Mouse (Mus musculus) heart, embryonic 15.5 days (tissue): Measurements from ENCODE around the gene Celf5. TPM values are rescaled to one million over a fixed set of nuclear protein-coding genes. Genes with fewer than 3 reads are reported as not detected.
"Not testable (repeated sequence)": the region's sequence is repeated elsewhere in the genome, so short reads cannot be mapped to it uniquely, and the experiment has no call there.

Experiments
- ATAC-seq: fragments of 200-750 bp; cut with Nextera tagmentation; replicated peaks from 2 replicates; pipeline ENCODE4 v1.8.0; 2017; ENCODE audit warnings: low read depth, moderate TSS enrichment; ENCODE audit not compliant: insufficient number of reproducible peaks, insufficient read depth, low FRiP score
- H3K27ac ChIP-seq: fragments of 300-500 bp; sonication (generic); 2 replicates; pipeline ENCODE4 v1.5.1; 2015; ENCODE audit warnings: mild to moderate bottlenecking, inconsistent platforms
- H3K27me3 ChIP-seq: fragments of 300-500 bp; sonication (generic); 2 replicates; pipeline ENCODE4 v1.6.1; 2015; ENCODE audit warnings: inconsistent platforms
- H3K36me3 ChIP-seq: fragments of 300-500 bp; sonication (generic); 2 replicates; pipeline ENCODE4 v1.6.1; 2015; ENCODE audit warnings: mild to moderate bottlenecking, inconsistent platforms
- H3K4me1 ChIP-seq: fragments of 300-500 bp; sonication (generic); replicated peaks from 2 replicates; pipeline ENCODE4 v1.6.1; 2015; ENCODE audit warnings: inconsistent platforms
- H3K4me2 ChIP-seq: fragments of 300-500 bp; sonication (generic); 2 replicates; pipeline ENCODE4 v1.6.1; 2015; ENCODE audit warnings: inconsistent platforms, mild to moderate bottlenecking, moderate library complexity
- H3K4me3 ChIP-seq: fragments of 300-500 bp; sonication (generic); 2 replicates; pipeline ENCODE4 v1.5.1; 2015; ENCODE audit warnings: mild to moderate bottlenecking, inconsistent platforms
- H3K9ac ChIP-seq: fragments of 300-500 bp; sonication (generic); 2 replicates; pipeline ENCODE4 v1.6.1; 2015; ENCODE audit warnings: mild to moderate bottlenecking, inconsistent platforms
- H3K9me3 ChIP-seq: fragments of 300-500 bp; sonication (generic); replicated peaks from 2 replicates; pipeline ENCODE4 v1.6.1; 2016; ENCODE audit warnings: inconsistent platforms
- WGBS: fragments of 180-500 bp; shearing (Covaris S2); methylation state at CpG from one replicate; pipeline ENCODE4 v1.1.7; 2015; ENCODE audit warnings: mixed read lengths; 5-methylcytosine and 5-hydroxymethylcytosine counted together
- polyA plus RNA-seq: library from polyadenylated mRNA; unstranded; fragments of >200 nt; fragmentation: Nextera tagmentation; extraction: Ambion mirVana; gene quantifications from 2 replicates; pipeline ENCODE4 v1.2.1, GENCODE M21; 2015

Gene Celf5
- polyA plus RNA-seq, 1 experiment from 2014 or later, result 0.08 TPM

GRCm38 (mm10) chr10:81450140-81450539 lies 32.4 kb downstream of the Celf5 start:
- Histone ChIP-seq H3K4me2 (no peak overlapping the region), H3K9me3 (no peaks in the 10 kb centered on the region), H3K27ac (no peak overlapping the region), H3K4me3 (no peak overlapping the region), H3K27me3 (peaks cover 56% of the 10 kb centered on the region), H3K9ac (no peak overlapping the region), H3K36me3 (no peaks in the 10 kb centered on the region), H3K4me1 (peaks cover 11% of the 10 kb centered on the region)
- WGBS, result 2% methylated on average over 7 of the region's 7 CpGs
- peak; percentile 41; the same call in 1 of the 2 replicates for ATAC-seq

- H3K36me3 ChIP-seq, H3K9me3 ChIP-seq, H3K4me1 ChIP-seq, ATAC-seq, H3K27ac ChIP-seq, H3K4me3 ChIP-seq, H3K9ac ChIP-seq, H3K4me2 ChIP-seq: not testable (repeated sequence)
- peaks cover 26% of the 10 kb centered on the region for H3K27me3 ChIP-seq
- WGBS, result 17% methylated on average over 2 of the region's 2 CpGs
These were observed 37.0 kb downstream of the Celf5 start for GRCm38 (mm10) chr10:81445516-81445915.

GRCm38 (mm10) chr10:81441019-81441418 lies 41.5 kb downstream of the Celf5 start:
- peaks cover 16% of the 10 kb centered on the region; the same call in 1 of the 2 replicates for H3K27me3 ChIP-seq
- no peaks in the 10 kb centered on the region for H3K4me1 ChIP-seq
- no peak for ATAC-seq
- H3K9me3 ChIP-seq, result no peaks in the 10 kb centered on the region
- H3K4me3 ChIP-seq, result no peak overlapping the region
- H3K9ac ChIP-seq, result no peak overlapping the region
- H3K4me2 ChIP-seq, result no peak overlapping the region
- no peaks in the 10 kb centered on the region for H3K36me3 ChIP-seq
- no peak overlapping the region for H3K27ac ChIP-seq

GRCm38 (mm10) chr10:81435436-81435835 lies 47.1 kb downstream of the Celf5 start:
- H3K4me3 ChIP-seq, result no peak overlapping the region
- no peaks in the 10 kb centered on the region for H3K36me3 ChIP-seq
- no peaks in the 10 kb centered on the region for H3K27me3 ChIP-seq
- no peak overlapping the region for H3K9ac ChIP-seq
- 0 out of 2 replicates have a peak overlapping the region, but pooled peaks have one; percentile 7 for H3K4me2 ChIP-seq
- peaks cover 43% of the 10 kb centered on the region for H3K4me1 ChIP-seq
- 53% methylated on average over 3 of the region's 3 CpGs for WGBS
- no peaks in the 10 kb centered on the region for H3K9me3 ChIP-seq
- peak overlapping the region; percentile 41 for H3K27ac ChIP-seq
- ATAC-seq, result no peak

GRCm38 (mm10) chr10:81434361-81435263 lies 47.9 kb downstream of the Celf5 start:
- peaks cover 45% of the 10 kb centered on the region for H3K4me1 ChIP-seq
- ATAC-seq, result no peak
- H3K36me3 ChIP-seq, result no peaks in the 10 kb centered on the region
- 0 out of 2 replicates have a peak overlapping the region, but pooled peaks have one; percentile 7 for H3K4me2 ChIP-seq
- no peaks in the 10 kb centered on the region for H3K9me3 ChIP-seq
- H3K4me3 ChIP-seq, result no peak overlapping the region
- H3K27ac ChIP-seq, result peak overlapping the region; percentile 41
- no peaks in the 10 kb centered on the region for H3K27me3 ChIP-seq
- H3K9ac ChIP-seq, result no peak overlapping the region
- WGBS, result 50% methylated on average over 15 of the region's 15 CpGs

- peaks cover 52% of the 10 kb centered on the region for H3K4me1 ChIP-seq
- no peak overlapping the region for H3K4me2 ChIP-seq
- H3K4me3 ChIP-seq, result no peak overlapping the region
- H3K36me3 ChIP-seq, result no peaks in the 10 kb centered on the region
- no peaks in the 10 kb centered on the region for H3K9me3 ChIP-seq
- WGBS, result 72% methylated on average over 26 of the region's 26 CpGs
- no peak overlapping the region; the same call in 1 of the 2 replicates for H3K27ac ChIP-seq
- ATAC-seq, result no peak
- no peaks in the 10 kb centered on the region for H3K27me3 ChIP-seq
- peak overlapping the region; percentile 32; the same call in 1 of the 2 replicates for H3K9ac ChIP-seq
These were observed 48.8 kb downstream of the Celf5 start for GRCm38 (mm10) chr10:81433541-81434289.

GRCm38 (mm10) chr10:81432868-81433262 lies 49.6 kb downstream of the Celf5 start:
- Histone ChIP-seq H3K4me3 (peak overlapping the region; percentile 25), H3K9ac (peak overlapping the region; percentile 32; the same call in 1 of the 2 replicates), H3K27ac (no peak overlapping the region; the same call in 1 of the 2 replicates), H3K36me3 (no peaks in the 10 kb centered on the region), H3K9me3 (no peaks in the 10 kb centered on the region), H3K4me1 (peaks cover 52% of the 10 kb centered on the region), H3K27me3 (no peaks in the 10 kb centered on the region), H3K4me2 (peak overlapping the region; percentile 58)
- 5% methylated on average over 17 of the region's 17 CpGs for WGBS
- ATAC-seq, result peak; percentile 78

GRCm38 (mm10) chr10:81432169-81432867 lies 50.2 kb downstream of the Celf5 start:
- Histone ChIP-seq H3K36me3 (no peaks in the 10 kb centered on the region), H3K27me3 (no peaks in the 10 kb centered on the region), H3K4me2 (peak overlapping the region; percentile 58; the same call in 1 of the 2 replicates), H3K4me3 (no peak overlapping the region), H3K9me3 (no peaks in the 10 kb centered on the region), H3K9ac (no peak overlapping the region), H3K4me1 (peaks cover 54% of the 10 kb centered on the region), H3K27ac (peak overlapping the region; percentile 17; the same call in 1 of the 2 replicates)
- WGBS, result 68% methylated on average over 21 of the region's 21 CpGs
- no peak for ATAC-seq

- Histone ChIP-seq H3K9ac (0 out of 2 replicates have a peak overlapping the region, but pooled peaks have one; percentile 10), H3K4me2 (peak overlapping the region; percentile 79), H3K27ac (peak overlapping the region; percentile 99), H3K9me3 (no peaks in the 10 kb centered on the region), H3K4me1 (peaks cover 56% of the 10 kb centered on the region), H3K36me3 (no peaks in the 10 kb centered on the region), H3K4me3 (peak overlapping the region; percentile 88), H3K27me3 (no peaks in the 10 kb centered on the region)
- ATAC-seq, result no peak
- 17% methylated on average over 13 of the region's 15 CpGs for WGBS
These were observed 50.9 kb downstream of the Celf5 start for GRCm38 (mm10) chr10:81431526-81432168.

GRCm38 (mm10) chr10:81430831-81431525 lies 51.5 kb downstream of the Celf5 start:
- peak overlapping the region; percentile 99 for H3K27ac ChIP-seq
- no peaks in the 10 kb centered on the region for H3K27me3 ChIP-seq
- no peaks in the 10 kb centered on the region for H3K36me3 ChIP-seq
- WGBS, result 2% methylated on average over 60 of the region's 70 CpGs
- H3K9ac ChIP-seq, result peak overlapping the region; percentile 84
- peak overlapping the region; percentile 88 for H3K4me3 ChIP-seq
- H3K9me3 ChIP-seq, result no peaks in the 10 kb centered on the region
- H3K4me1 ChIP-seq, result peaks cover 62% of the 10 kb centered on the region
- peak; percentile 14; the same call in 1 of the 2 replicates for ATAC-seq
- H3K4me2 ChIP-seq, result peak overlapping the region; percentile 79
